Mouse (Mus musculus): ENCODE data around the gene Tmem150b. TPM values are rescaled to one million over a fixed set of nuclear protein-coding genes. Genes with fewer than 3 reads are reported as not detected.

Tmem150b gene
- total RNA-seq, 2 experiments from 2014 or later: 0.10 TPM; not detected in 1

- DNase-seq: no peak
Observed at GRCm38 (mm10) chr7:4731090-4731489, 6.0 kb upstream of the Tmem150b start.

GRCm38 (mm10) chr7:4724359-4724758, 690 bp downstream of the Tmem150b start:
- DNase-seq: peak in 1 of 2 experiments; percentile 46

GRCm38 (mm10) chr7:4723508-4723907, 1.5 kb downstream of the Tmem150b start:
- peak; percentile 36 to 43 for DNase-seq

GRCm38 (mm10) chr7:4719276-4719675, 5.8 kb downstream of the Tmem150b start:
- no peak for DNase-seq

- DNase-seq: no peak
Observed at GRCm38 (mm10) chr7:4716955-4717354, 8.1 kb downstream of the Tmem150b start.

- no peak for DNase-seq
Observed at GRCm38 (mm10) chr7:4712594-4712993, 12.5 kb downstream of the Tmem150b start.

GRCm38 (mm10) chr7:4705098-4705497, 20.0 kb downstream of the Tmem150b start:
- peak; percentile 15 to 49 for DNase-seq

- DNase-seq: no peak
Observed at GRCm38 (mm10) chr7:4703195-4703594, 21.9 kb downstream of the Tmem150b start.

GRCm38 (mm10) chr7:4702334-4702733, 22.7 kb downstream of the Tmem150b start:
- no peak for DNase-seq

GRCm38 (mm10) chr7:4693004-4693403, 32.0 kb downstream of the Tmem150b start:
- no peak for DNase-seq

GRCm38 (mm10) chr7:4690951-4691653, 33.9 kb downstream of the Tmem150b start:
- peak in 1 of 2 experiments; percentile 13 for DNase-seq

GRCm38 (mm10) chr7:4690387-4690786, 34.7 kb downstream of the Tmem150b start, which contains the start of gene Brsk1:
Gene Brsk1 (plus strand): TSS chr7:4690604.
- peak; percentile 43 to 51 for DNase-seq

- DNase-seq: peak; percentile 96 to 98
Observed at GRCm38 (mm10) chr7:4684632-4685417, 40.2 kb downstream of the Tmem150b start, which contains the start of gene Hspbp1. Gene Hspbp1 (minus strand): TSS chr7:4685068.

- no peak for DNase-seq
Observed at GRCm38 (mm10) chr7:4684203-4684602, 40.8 kb downstream of the Tmem150b start.

GRCm38 (mm10) chr7:4683307-4683706, 41.7 kb downstream of the Tmem150b start:
- DNase-seq: no peak

- no peak for DNase-seq
Observed at GRCm38 (mm10) chr7:4675200-4675599, 49.8 kb downstream of the Tmem150b start.

GRCm38 (mm10) chr7:4674114-4674731, 50.8 kb downstream of the Tmem150b start:
- no peak for DNase-seq

- DNase-seq: no peak
Observed at GRCm38 (mm10) chr7:4671956-4672355, 53.1 kb downstream of the Tmem150b start.

GRCm38 (mm10) chr7:4670655-4671255, 54.3 kb downstream of the Tmem150b start:
- no peak for DNase-seq

- no peak for DNase-seq
Observed at GRCm38 (mm10) chr7:4669156-4669555, 55.9 kb downstream of the Tmem150b start.

- no peak for DNase-seq
Observed at GRCm38 (mm10) chr7:4668506-4668905, 56.5 kb downstream of the Tmem150b start.

- DNase-seq: no peak
Observed at GRCm38 (mm10) chr7:4666871-4667270, 58.2 kb downstream of the Tmem150b start.
